Mouse (Mus musculus) CH12.LX (cell line): ENCODE measurements at regions not wholly inside any gene's neighbourhood (a gene's known extent, or its start where the extent isn't known, plus 50 kb on each side); places are given as distances from the start of the nearest gene placed in this dataset.

Source experiments
- DNase-seq: peaks from one replicate; pipeline ENCODE4 v3.0.0-alpha.2; 2013; ENCODE audit errors: extremely low read depth
- H3K27ac ChIP-seq: 2 replicates; pipeline ENCODE4 v1.5.1; 2012; ENCODE audit warnings: low read depth, mild to moderate bottlenecking, control low read depth, moderate library complexity; ENCODE audit not compliant: insufficient read depth
- H3K27me3 ChIP-seq: replicated peaks from 2 replicates; pipeline ENCODE3; 2012; ENCODE audit warnings: inconsistent platforms
- H3K36me3 ChIP-seq, 2 experiments: replicated peaks in 1 of 2; 2 replicates each; pipeline versions ENCODE3 to v1.6.1; 2012; ENCODE audit warnings: inconsistent platforms in 1 of 2, low read length in 1 of 2, mild to moderate bottlenecking in 1 of 2, mixed read lengths in 1 of 2, moderate library complexity in 1 of 2; ENCODE audit not compliant: control insufficient read depth in 1 of 2, insufficient read depth in 1 of 2
- H3K4me1 ChIP-seq, 2 experiments: 2 replicates each; pipeline ENCODE4 v1.6.1; 2012; ENCODE audit warnings: inconsistent platforms in 1 of 2, moderate library complexity in 1 of 2; ENCODE audit not compliant: insufficient read depth in 2 of 2, control insufficient read depth in 1 of 2
- H3K4me2 ChIP-seq: 2 replicates; pipeline ENCODE4 v1.6.1; 2012; ENCODE audit warnings: low read depth, mild to moderate bottlenecking, control low read depth; ENCODE audit not compliant: poor library complexity, insufficient read depth, severe bottlenecking
- H3K4me3 ChIP-seq, 3 experiments: fragments of 150-350 bp in 1 of 3; sonication (generic) in 1 of 3; replicated peaks in 1 of 3; 2 replicates each; pipeline versions ENCODE3 to v1.5.1; 2011 to 2012; ENCODE audit warnings: low read depth in 2 of 3, low read length in 2 of 3, mild to moderate bottlenecking in 2 of 3, moderate library complexity in 2 of 3, control low read depth in 1 of 3, improper control_type of control experiment in 1 of 3, inconsistent platforms in 1 of 3, mixed read lengths in 1 of 3; ENCODE audit not compliant: poor library complexity in 1 of 3
- H3K79me2 ChIP-seq: replicated peaks from 2 replicates; pipeline ENCODE4 v1.6.1; 2012; ENCODE audit warnings: mild to moderate bottlenecking, moderate library complexity; ENCODE audit not compliant: control insufficient read depth, poor library complexity, insufficient read depth, severe bottlenecking; ENCODE audit errors: extremely low read depth
- H3K9ac ChIP-seq: 2 replicates; pipeline ENCODE4 v1.6.1; 2012; ENCODE audit warnings: low read depth, mild to moderate bottlenecking, control low read depth, moderate library complexity; ENCODE audit not compliant: insufficient read depth
- H3K9me3 ChIP-seq: replicated peaks from 2 replicates; pipeline ENCODE3; 2012; ENCODE audit warnings: low read length, inconsistent platforms, mixed read lengths
- CHD2 ChIP-seq: IDR thresholded peaks from 2 replicates; pipeline ENCODE4 v1.6.1; 2011; ENCODE audit warnings: low read length, improper control_type of control experiment
- E2F4 ChIP-seq: IDR thresholded peaks from 2 replicates; pipeline ENCODE4 v1.6.1; 2011; ENCODE audit warnings: low read depth, low read length, improper control_type of control experiment; ENCODE audit not compliant: insufficient replicate concordance
- ELF1 ChIP-seq: IDR thresholded peaks from 2 replicates; pipeline ENCODE4 v1.6.1; 2014; ENCODE audit warnings: low read depth, mild to moderate bottlenecking, inconsistent platforms, low read length, improper control_type of control experiment
- EP300 ChIP-seq: IDR thresholded peaks from 2 replicates; pipeline ENCODE4 v1.6.1; 2011; ENCODE audit warnings: low read length, improper control_type of control experiment
- ETS1 ChIP-seq: conservative IDR thresholded peaks from 2 replicates; pipeline ENCODE4 v1.6.1; 2012; ENCODE audit warnings: low read depth, mild to moderate bottlenecking, inconsistent platforms, low read length, improper control_type of control experiment, moderate library complexity
- HCFC1 ChIP-seq: IDR thresholded peaks from 2 replicates; pipeline ENCODE4 v1.6.1; 2012; ENCODE audit warnings: low read depth, mild to moderate bottlenecking, inconsistent platforms, low read length, improper control_type of control experiment
- JUN ChIP-seq: IDR thresholded peaks from 2 replicates; pipeline ENCODE4 v1.6.1; 2011; ENCODE audit warnings: low read depth, mild to moderate bottlenecking, low read length, improper control_type of control experiment, moderate library complexity; ENCODE audit not compliant: insufficient read depth
- MAX ChIP-seq: IDR thresholded peaks from 2 replicates; pipeline ENCODE4 v1.6.1; 2011; ENCODE audit warnings: low read length, improper control_type of control experiment
- MYC ChIP-seq: IDR thresholded peaks from 2 replicates; pipeline ENCODE4 v1.6.1; 2011; ENCODE audit warnings: low read depth, mild to moderate bottlenecking, improper control_type of control experiment, low read length
- NRF1 ChIP-seq: IDR thresholded peaks from 2 replicates; pipeline ENCODE4 v1.6.1; 2014; ENCODE audit warnings: low read depth, mild to moderate bottlenecking, inconsistent platforms, low read length, improper control_type of control experiment, moderate library complexity
- PAX5 ChIP-seq: IDR thresholded peaks from 2 replicates; pipeline ENCODE4 v1.6.1; 2012; ENCODE audit warnings: low read length, inconsistent platforms, mixed read lengths
- POLR2A ChIP-seq: IDR thresholded peaks from 2 replicates; pipeline ENCODE4 v1.6.1; 2011; ENCODE audit warnings: low read depth, mild to moderate bottlenecking, improper control_type of control experiment, low read length
- RAD21 ChIP-seq: IDR thresholded peaks from 2 replicates; pipeline ENCODE4 v1.6.1; 2011; ENCODE audit warnings: low read depth, mild to moderate bottlenecking, low read length, improper control_type of control experiment, moderate library complexity
- RCOR1 ChIP-seq: conservative IDR thresholded peaks from 2 replicates; pipeline ENCODE4 v1.6.1; 2012; ENCODE audit warnings: low read depth, mild to moderate bottlenecking, inconsistent platforms, low read length, improper control_type of control experiment
- SIN3A ChIP-seq: IDR thresholded peaks from 2 replicates; pipeline ENCODE4 v1.6.1; 2012; ENCODE audit warnings: low read length, improper control_type of control experiment, inconsistent platforms
- TBP ChIP-seq: conservative IDR thresholded peaks from 2 replicates; pipeline ENCODE4 v1.6.1; 2011; ENCODE audit warnings: low read depth, low read length, improper control_type of control experiment
- UBTF ChIP-seq: IDR thresholded peaks from 2 replicates; pipeline ENCODE4 v1.6.1; 2012; ENCODE audit warnings: low read depth, mild to moderate bottlenecking, inconsistent platforms, low read length, improper control_type of control experiment, moderate library complexity
- ZC3H11A ChIP-seq: IDR thresholded peaks from 2 replicates; pipeline ENCODE4 v1.6.1; 2012; ENCODE audit warnings: low read depth, mild to moderate bottlenecking, inconsistent platforms, low read length, improper control_type of control experiment
- ZKSCAN1 ChIP-seq: IDR thresholded peaks from 2 replicates; pipeline ENCODE4 v1.6.1; 2012; ENCODE audit warnings: low read depth, inconsistent platforms, low read length, improper control_type of control experiment, borderline replicate concordance
- ZMIZ1 ChIP-seq: IDR thresholded peaks from 2 replicates; pipeline ENCODE4 v1.6.1; 2012; ENCODE audit warnings: low read depth, mild to moderate bottlenecking, inconsistent platforms, low read length, improper control_type of control experiment
- ZNF384 ChIP-seq: IDR thresholded peaks from 2 replicates; pipeline ENCODE4 v1.6.1; 2012; ENCODE audit warnings: low read depth, low read length, improper control_type of control experiment, inconsistent platforms
- dilution Hi-C: fragments of 300-500 bp; cut with MboI; formaldehyde crosslinking; loops from 2 replicates; pipeline ENCODE4 v1.14.3; 2020; ENCODE audit warnings: low sequenced_read_pairs; ENCODE audit not compliant: extremely low pct_unique_long_range_greater_than_20kb, extremely low pct_ligation_motif_present
- in situ Hi-C: fragments of 300-500 bp; cut with MboI; formaldehyde crosslinking; loops from 3 replicates; pipeline ENCODE4 v1.14.3; 2019; ENCODE audit warnings: low sequenced_read_pairs, low pct_ligation_motif_present, low pct_unique_long_range_greater_than_20kb, mixed read lengths

- Histone ChIP-seq H3K9me3 (no peaks in the 10 kb centered on the region), H3K9ac (no peak overlapping the region), H3K27me3 (peaks cover 86% of the 10 kb centered on the region), H3K27ac (no peak overlapping the region), H3K79me2 (no peaks in the 10 kb centered on the region), H3K4me3 (no peak overlapping the region), H3K4me1 (no peaks in the 10 kb centered on the region), H3K4me2 (no peak overlapping the region), H3K36me3 (no peaks in the 10 kb centered on the region)
- dilution Hi-C loops = no loop called here
- no peak for DNase-seq
- TF ChIP-seq CHD2 (no peak), UBTF (no peak), RAD21 (no peak), ETS1 (no peak), ZC3H11A (no peak), ZNF384 (no peak), SIN3A (no peak), EP300 (no peak), MAX (no peak), TBP (no peak), NRF1 (no peak), JUN (no peak), E2F4 (no peak), ZMIZ1 (no peak), HCFC1 (no peak), ZKSCAN1 (no peak), POLR2A (no peak), PAX5 (no peak)
- in situ Hi-C loops = no loop called here
Observed at GRCm38 (mm10) chr7:125211346-125211973, 233.0 kb upstream of the Kdm8 start.

GRCm38 (mm10) chr7:125214036-125214435, 230.4 kb upstream of the Kdm8 start:
- no peak for TF ChIP-seq RCOR1
- no peak for TF ChIP-seq CHD2
- TF ChIP-seq MYC = no peak
- TF ChIP-seq ELF1 = no peak
- TF ChIP-seq, all 38 proteins: peak for 0
- no peak for DNase-seq
- no peaks in the 10 kb centered on the region for H3K79me2 ChIP-seq
- dilution Hi-C loops (no loop called here), in situ Hi-C loops (no loop called here)
- no peaks in the 10 kb centered on the region for H3K9me3 ChIP-seq
- H3K27ac ChIP-seq = no peak overlapping the region
- peaks cover 84% of the 10 kb centered on the region for H3K27me3 ChIP-seq
- no peak overlapping the region for H3K4me3 ChIP-seq
- no peak overlapping the region for H3K4me2 ChIP-seq
- H3K9ac ChIP-seq = no peak overlapping the region
- no peaks in the 10 kb centered on the region for H3K36me3 ChIP-seq
- H3K4me1 ChIP-seq = no peaks in the 10 kb centered on the region
